Mouse (Mus musculus): ENCODE measurements around the gene Gipc2. TPM values are rescaled to one million over a fixed set of nuclear protein-coding genes. Genes with fewer than 3 reads are reported as not detected.

Gene Gipc2
- polyA plus RNA-seq, 1 experiment from 2014 or later: 10.8 TPM

GRCm38 (mm10) chr3:152117941-152118340 lies 48.1 kb downstream of the Gipc2 start:
- no peak for DNase-seq (ENCODE audit: low spot score)
- no peaks in the 10 kb centered on the region for H3K9me3 ChIP-seq
- H3K4me1 ChIP-seq: peaks cover 68% of the 10 kb centered on the region
- H3K27me3 ChIP-seq (ENCODE audit: insufficient read depth, poor library complexity, severe bottlenecking): no peaks in the 10 kb centered on the region
- no peaks in the 10 kb centered on the region for H3K36me3 ChIP-seq
- WGBS: 80% methylated on average over 3 of the region's 3 CpGs
- H3K27ac ChIP-seq: no peak overlapping the region
- H3K4me3 ChIP-seq: no peak overlapping the region

DNA sequence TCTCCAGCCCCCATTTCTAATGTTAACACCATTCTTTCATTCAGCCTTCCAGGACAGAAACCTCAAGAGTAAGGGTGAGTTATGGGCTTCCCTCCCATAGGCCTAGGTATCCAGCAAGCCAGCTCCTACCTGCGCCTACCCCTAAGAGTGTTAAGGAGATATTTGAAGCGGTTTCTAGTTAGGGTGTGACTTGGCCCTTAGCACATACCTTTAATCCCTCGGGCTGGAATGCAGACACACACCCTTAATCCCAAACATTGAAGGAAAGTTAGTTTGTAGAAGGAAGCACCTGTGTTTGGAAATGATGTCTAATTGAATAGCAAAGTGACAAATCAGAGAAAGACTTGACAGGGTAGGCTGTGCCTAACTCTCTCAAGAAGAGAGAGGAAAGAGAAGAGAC lies 49.9 kb downstream of the Gipc2 start:
- Histone ChIP-seq H3K27me3 (ENCODE audit: insufficient read depth, poor library complexity, severe bottlenecking) (no peaks in the 10 kb centered on the region), H3K4me3 (no peak overlapping the region), H3K9me3 (no peaks in the 10 kb centered on the region), H3K27ac (no peak overlapping the region), H3K36me3 (no peaks in the 10 kb centered on the region), H3K4me1 (peaks cover 55% of the 10 kb centered on the region)
- WGBS: 82% methylated on average over 3 of the region's 3 CpGs
- DNase-seq (ENCODE audit: low spot score): no peak

- peak; percentile 95 for DNase-seq (ENCODE audit: low spot score)
- peak overlapping the region; percentile 18; the same call in 1 of the 2 replicates for H3K4me3 ChIP-seq
- H3K4me1 ChIP-seq: peaks cover 49% of the 10 kb centered on the region
- H3K9me3 ChIP-seq: no peaks in the 10 kb centered on the region
- H3K36me3 ChIP-seq: no peaks in the 10 kb centered on the region
- no peaks in the 10 kb centered on the region for H3K27me3 ChIP-seq (ENCODE audit: insufficient read depth, poor library complexity, severe bottlenecking)
- 19% methylated on average over 10 of the region's 10 CpGs for WGBS
- H3K27ac ChIP-seq: peak overlapping the region; percentile 69; the same call in 1 of the 2 replicates
Observed at GRCm38 (mm10) chr3:152114786-152115185, 51.2 kb downstream of the Gipc2 start.

- peaks cover 49% of the 10 kb centered on the region for H3K4me1 ChIP-seq
- H3K36me3 ChIP-seq: no peaks in the 10 kb centered on the region
- peak overlapping the region; percentile 69 for H3K27ac ChIP-seq
- DNase-seq (ENCODE audit: low spot score): no peak
- 63% methylated on average over 4 of the region's 4 CpGs for WGBS
- H3K4me3 ChIP-seq: no peak overlapping the region
- no peaks in the 10 kb centered on the region for H3K27me3 ChIP-seq (ENCODE audit: insufficient read depth, poor library complexity, severe bottlenecking)
- no peaks in the 10 kb centered on the region for H3K9me3 ChIP-seq
Observed at GRCm38 (mm10) chr3:152114222-152114621, 51.8 kb downstream of the Gipc2 start.

DNA sequence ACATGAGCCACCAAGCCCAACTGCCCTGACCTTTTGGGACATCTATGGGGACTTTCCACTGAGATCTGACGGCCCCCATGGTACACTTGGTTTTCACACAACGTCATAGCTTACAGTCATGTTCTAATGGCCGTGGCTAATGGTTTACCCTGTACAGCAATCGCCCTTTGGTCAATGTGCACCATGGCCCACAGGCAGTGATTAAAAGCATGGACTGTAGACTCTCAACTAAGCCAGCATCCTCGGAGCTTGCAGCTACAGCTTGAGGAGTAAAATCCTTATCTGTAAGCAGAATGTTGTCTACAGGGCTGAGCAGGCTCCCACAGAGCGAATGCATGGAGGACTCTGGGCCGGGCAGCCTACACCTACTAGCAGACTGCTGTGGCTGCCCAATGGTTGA lies 52.5 kb downstream of the Gipc2 start:
- Histone ChIP-seq H3K36me3 (no peaks in the 10 kb centered on the region), H3K9me3 (no peaks in the 10 kb centered on the region), H3K4me1 (peaks cover 48% of the 10 kb centered on the region), H3K4me3 (no peak overlapping the region), H3K27me3 (ENCODE audit: insufficient read depth, poor library complexity, severe bottlenecking) (no peaks in the 10 kb centered on the region), H3K27ac (peak overlapping the region; percentile 36; the same call in 1 of the 2 replicates)
- WGBS: 71% methylated on average over 7 of the region's 7 CpGs
- DNase-seq (ENCODE audit: low spot score): peak; percentile 73

DNA sequence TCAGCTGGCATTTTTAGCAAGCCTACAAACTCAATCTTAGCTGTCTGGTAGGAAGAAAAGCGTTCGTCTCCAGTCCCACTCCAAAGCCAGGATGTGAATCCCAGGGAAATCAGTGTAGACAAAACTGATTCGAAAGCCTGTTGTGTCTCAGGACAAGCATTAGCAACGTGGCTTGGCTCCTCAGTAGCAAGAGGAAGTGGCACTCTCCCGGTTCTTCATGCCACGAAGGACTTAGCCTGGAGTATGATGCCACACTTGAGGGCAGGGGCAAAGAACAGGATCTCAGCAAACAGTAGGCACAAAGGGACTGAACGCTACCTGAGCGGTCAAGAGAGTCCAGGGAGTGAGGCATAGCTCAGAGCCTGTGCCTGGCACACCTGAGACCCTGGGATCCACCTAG lies 53.4 kb downstream of the Gipc2 start:
- Histone ChIP-seq H3K27ac (no peak overlapping the region), H3K27me3 (ENCODE audit: insufficient read depth, poor library complexity, severe bottlenecking) (no peaks in the 10 kb centered on the region), H3K4me1 (peaks cover 52% of the 10 kb centered on the region), H3K36me3 (no peaks in the 10 kb centered on the region), H3K4me3 (no peak overlapping the region), H3K9me3 (no peaks in the 10 kb centered on the region)
- WGBS: 84% methylated on average over 8 of the region's 8 CpGs
- peak; percentile 56 for DNase-seq (ENCODE audit: low spot score)

- Histone ChIP-seq H3K36me3 (no peaks in the 10 kb centered on the region), H3K27me3 (ENCODE audit: insufficient read depth, poor library complexity, severe bottlenecking) (no peaks in the 10 kb centered on the region), H3K9me3 (no peaks in the 10 kb centered on the region), H3K4me1 (peaks cover 60% of the 10 kb centered on the region), H3K27ac (peak overlapping the region; percentile 54; the same call in 1 of the 2 replicates), H3K4me3 (peak overlapping the region; percentile 6; the same call in 1 of the 2 replicates)
- WGBS: 62% methylated on average over 4 of the region's 4 CpGs
- no peak for DNase-seq (ENCODE audit: low spot score)
Observed at GRCm38 (mm10) chr3:152111482-152111881, 54.5 kb downstream of the Gipc2 start.

- Histone ChIP-seq H3K27me3 (ENCODE audit: insufficient read depth, poor library complexity, severe bottlenecking) (0 out of 2 replicates have a peak, but pooled peaks cover 2% of the 10 kb centered on the region), H3K36me3 (no peaks in the 10 kb centered on the region), H3K4me1 (peaks cover 64% of the 10 kb centered on the region), H3K9me3 (no peaks in the 10 kb centered on the region), H3K27ac (peak overlapping the region; percentile 54; the same call in 1 of the 2 replicates), H3K4me3 (peak overlapping the region; percentile 6; the same call in 1 of the 2 replicates)
- WGBS: 7% methylated on average over 9 of the region's 9 CpGs
- DNase-seq (ENCODE audit: low spot score): peak; percentile 89
Observed at GRCm38 (mm10) chr3:152111081-152111480, 54.9 kb downstream of the Gipc2 start.

- H3K4me3 ChIP-seq: no peak overlapping the region
- no peak for DNase-seq (ENCODE audit: low spot score)
- peaks cover 7% of the 10 kb centered on the region; the same call in 1 of the 2 replicates for H3K27me3 ChIP-seq (ENCODE audit: insufficient read depth, poor library complexity, severe bottlenecking)
- no peaks in the 10 kb centered on the region for H3K9me3 ChIP-seq
- WGBS: 44% methylated on average over 7 of the region's 7 CpGs
- H3K4me1 ChIP-seq: peaks cover 64% of the 10 kb centered on the region
- no peaks in the 10 kb centered on the region for H3K36me3 ChIP-seq
- H3K27ac ChIP-seq: no peak overlapping the region
Observed at GRCm38 (mm10) chr3:152109260-152109587, 56.8 kb downstream of the Gipc2 start.

DNA sequence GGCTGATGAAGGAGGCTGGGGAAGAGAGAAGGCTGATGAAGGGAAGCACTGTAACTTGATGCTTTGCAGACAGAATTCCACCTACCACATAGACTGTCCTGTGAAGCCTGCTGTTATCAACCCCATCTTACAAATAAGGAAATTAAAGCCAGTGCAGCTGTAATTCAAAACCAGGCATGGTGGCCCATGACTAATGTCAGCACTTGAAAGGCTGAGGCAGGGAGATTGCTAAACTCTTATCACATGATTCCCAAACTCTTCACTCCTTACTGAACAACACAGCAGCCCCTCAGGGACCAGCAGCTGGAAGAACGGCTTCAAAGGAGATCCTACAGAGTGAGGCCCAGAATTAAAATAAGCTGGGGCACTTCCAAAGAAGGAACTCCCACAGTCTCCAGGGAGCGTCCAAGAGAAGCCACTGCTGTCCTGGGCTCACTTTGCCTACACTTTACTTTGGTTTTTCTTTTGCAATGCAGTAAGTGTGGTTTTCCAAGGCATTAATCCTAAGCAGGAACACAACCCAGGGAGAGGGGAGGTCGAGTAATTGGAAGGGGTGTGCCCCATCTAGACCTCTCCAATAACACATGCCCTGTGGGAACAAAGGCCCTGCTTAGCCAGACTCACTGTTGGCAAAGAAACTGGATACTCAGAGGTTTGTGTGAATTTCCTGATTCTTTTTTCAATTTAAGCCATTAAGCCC lies 57.3 kb downstream of the Gipc2 start:
- WGBS: 19% methylated on average over 3 of the region's 3 CpGs
- no peak for DNase-seq (ENCODE audit: low spot score)
- H3K4me1 ChIP-seq: peaks cover 59% of the 10 kb centered on the region
- H3K27me3 ChIP-seq (ENCODE audit: insufficient read depth, poor library complexity, severe bottlenecking): peaks cover 7% of the 10 kb centered on the region; the same call in 1 of the 2 replicates
- no peak overlapping the region for H3K27ac ChIP-seq
- H3K4me3 ChIP-seq: no peak overlapping the region
- H3K36me3 ChIP-seq: no peaks in the 10 kb centered on the region
- H3K9me3 ChIP-seq: no peaks in the 10 kb centered on the region

DNA sequence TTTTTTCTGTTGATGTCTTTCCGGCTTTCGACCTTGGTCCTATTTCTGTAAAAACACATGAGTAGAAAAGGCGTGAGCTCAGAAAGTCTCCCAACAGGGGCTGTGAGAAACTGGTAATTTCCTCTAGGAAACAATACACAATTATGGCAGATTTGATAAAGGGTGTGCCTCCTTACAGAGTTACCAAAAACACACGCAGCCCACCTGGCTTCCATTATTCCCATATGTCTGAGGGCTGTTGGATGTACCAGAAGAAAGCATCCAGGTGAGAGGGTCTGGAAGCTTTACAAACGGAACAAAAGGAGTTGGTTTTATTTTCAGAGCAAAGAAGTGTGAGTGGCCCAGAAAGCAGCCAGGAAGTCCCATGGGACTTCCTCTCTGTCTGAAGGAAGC lies 58.0 kb downstream of the Gipc2 start:
- DNase-seq (ENCODE audit: low spot score): no peak
- no peaks in the 10 kb centered on the region for H3K36me3 ChIP-seq
- H3K4me1 ChIP-seq: peaks cover 55% of the 10 kb centered on the region
- no peak overlapping the region for H3K4me3 ChIP-seq
- no peaks in the 10 kb centered on the region for H3K9me3 ChIP-seq
- no peak overlapping the region for H3K27ac ChIP-seq
- 49% methylated on average over 5 of the region's 5 CpGs for WGBS
- H3K27me3 ChIP-seq (ENCODE audit: insufficient read depth, poor library complexity, severe bottlenecking): peaks cover 7% of the 10 kb centered on the region; the same call in 1 of the 2 replicates

DNA sequence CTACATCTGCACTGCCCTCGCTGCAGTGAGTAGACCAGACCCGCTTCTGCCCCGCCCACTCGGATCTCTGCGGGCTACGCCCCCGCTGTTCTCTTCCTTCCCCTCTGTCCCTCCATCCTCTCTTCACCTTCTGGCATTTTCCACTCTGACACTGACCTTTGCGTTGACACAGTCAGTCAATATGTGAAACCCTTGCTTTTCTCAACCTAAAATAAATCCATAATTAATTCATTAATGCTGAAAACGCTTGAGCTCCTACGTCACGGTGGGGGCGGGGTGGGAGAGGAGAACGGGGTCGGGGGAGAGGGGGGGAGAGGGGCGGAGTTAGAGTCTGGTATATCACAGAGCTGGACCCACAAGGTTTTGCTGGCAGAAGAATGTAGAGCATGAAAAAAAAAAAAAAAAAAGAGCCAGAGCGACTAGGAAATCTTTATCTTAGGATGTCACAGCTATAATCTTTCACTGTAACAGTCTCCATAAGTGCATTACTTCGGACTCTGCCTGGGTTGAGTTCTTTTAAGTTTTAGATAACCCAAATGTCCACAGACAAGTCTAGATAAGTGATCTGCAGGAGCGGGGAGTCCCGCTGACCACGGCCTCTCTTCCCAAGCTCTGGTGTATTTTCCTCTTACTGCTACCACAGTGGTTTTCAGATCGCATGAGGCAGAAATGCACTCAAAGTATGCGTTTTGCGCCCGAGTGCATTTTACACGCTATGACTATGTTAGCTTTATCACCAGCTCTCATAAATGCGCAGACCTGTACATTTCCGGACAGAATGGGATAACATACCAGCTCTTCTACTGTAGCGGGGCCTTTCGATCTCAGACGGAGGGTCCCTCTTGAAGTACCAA lies 58.7 kb downstream of the Gipc2 start:
- Histone ChIP-seq H3K36me3 (no peaks in the 10 kb centered on the region), H3K9me3 (no peaks in the 10 kb centered on the region), H3K4me3 (peak overlapping the region; percentile 60), H3K27me3 (ENCODE audit: insufficient read depth, poor library complexity, severe bottlenecking) (peaks cover 7% of the 10 kb centered on the region; the same call in 1 of the 2 replicates), H3K4me1 (peaks cover 55% of the 10 kb centered on the region), H3K27ac (0 out of 2 replicates have a peak overlapping the region, but pooled peaks have one; percentile 17)
- 20% methylated on average over 30 of the region's 30 CpGs for WGBS
- no peak for DNase-seq (ENCODE audit: low spot score)

Data from heart, embryonic 10.5 days (tissue).